Mouse (Mus musculus): ENCODE measurements at regions not wholly inside any gene's neighbourhood (a gene's known extent, or its start where the extent isn't known, plus 50 kb on each side); places are given as distances from the start of the nearest gene placed in this dataset.

- no peak for DNase-seq (ENCODE audit: low spot score in 2 of 2)
Observed at GRCm38 (mm10) chr4:22047730-22048455, 116.8 kb downstream of the Faxc start.

GRCm38 (mm10) chr4:22066785-22067433 lies 135.8 kb downstream of the Faxc start:
- DNase-seq (ENCODE audit: low spot score in 2 of 2), result peak; percentile 39 to 56

GRCm38 (mm10) chr4:22067678-22068299 lies 136.7 kb downstream of the Faxc start:
- DNase-seq (ENCODE audit: low spot score in 2 of 2), result peak in 1 of 2 experiments; percentile 10

- no peak for DNase-seq (ENCODE audit: low spot score in 2 of 2)
Observed at GRCm38 (mm10) chr4:22088209-22088787, 157.2 kb downstream of the Faxc start.

- no peak for DNase-seq (ENCODE audit: low spot score in 2 of 2)
Observed at GRCm38 (mm10) chr4:22089637-22090041, 158.5 kb downstream of the Faxc start.

GRCm38 (mm10) chr4:22090536-22090935 lies 159.4 kb downstream of the Faxc start:
- no peak for DNase-seq (ENCODE audit: low spot score in 2 of 2)

GRCm38 (mm10) chr4:22092551-22092950 lies 161.4 kb downstream of the Faxc start:
- DNase-seq (ENCODE audit: low spot score in 2 of 2), result no peak

GRCm38 (mm10) chr4:22095257-22096031 lies 164.3 kb downstream of the Faxc start:
- no peak for DNase-seq (ENCODE audit: low spot score in 2 of 2)

GRCm38 (mm10) chr4:22098605-22099004 lies 167.5 kb downstream of the Faxc start:
- DNase-seq (ENCODE audit: low spot score in 2 of 2), result no peak

GRCm38 (mm10) chr4:22102478-22102877 lies 171.3 kb downstream of the Faxc start:
- peak in 1 of 2 experiments; percentile 26 for DNase-seq (ENCODE audit: low spot score in 2 of 2)

GRCm38 (mm10) chr4:22103001-22103587 lies 172.0 kb downstream of the Faxc start:
- peak in 1 of 2 experiments; percentile 12 for DNase-seq (ENCODE audit: low spot score in 2 of 2)

- DNase-seq (ENCODE audit: low spot score in 2 of 2), result peak in 1 of 2 experiments; percentile 39
Observed at GRCm38 (mm10) chr4:22106883-22107282, 175.8 kb downstream of the Faxc start.

GRCm38 (mm10) chr4:22109410-22109809 lies 178.3 kb downstream of the Faxc start:
- no peak for DNase-seq (ENCODE audit: low spot score in 2 of 2)

- no peak for DNase-seq (ENCODE audit: low spot score in 2 of 2)
Observed at GRCm38 (mm10) chr4:22110400-22110799, 179.3 kb downstream of the Faxc start.

- DNase-seq (ENCODE audit: low spot score in 2 of 2), result no peak
Observed at GRCm38 (mm10) chr4:22112209-22112608, 181.1 kb downstream of the Faxc start.

- DNase-seq (ENCODE audit: low spot score in 2 of 2), result no peak
Observed at GRCm38 (mm10) chr4:22114451-22114850, 183.3 kb downstream of the Faxc start.

GRCm38 (mm10) chr4:22119877-22120276 lies 188.7 kb downstream of the Faxc start:
- no peak for DNase-seq (ENCODE audit: low spot score in 2 of 2)

- no peak for DNase-seq (ENCODE audit: low spot score in 2 of 2)
Observed at GRCm38 (mm10) chr4:22120953-22121352, 189.8 kb downstream of the Faxc start.

- no peak for DNase-seq (ENCODE audit: low spot score in 2 of 2)
Observed at GRCm38 (mm10) chr4:22121397-22121796, 190.3 kb downstream of the Faxc start.

- no peak for DNase-seq (ENCODE audit: low spot score in 2 of 2)
Observed at GRCm38 (mm10) chr4:22124836-22125235, 193.7 kb downstream of the Faxc start.

- DNase-seq (ENCODE audit: low spot score in 2 of 2), result no peak
Observed at GRCm38 (mm10) chr4:22130511-22130910, 199.4 kb downstream of the Faxc start.

All from layer of hippocampus, adult 8-10 months (tissue).